Mouse (Mus musculus) heart, adult 2 months (tissue): ENCODE measurements around the gene Ppp1r37.

Source experiments
- CTCF ChIP-seq: fragments of 200-600 bp; IDR thresholded peaks from 2 replicates; pipeline ENCODE4 v1.8.1; 2022; ENCODE audit warnings: antibody characterized with exemption, mild to moderate bottlenecking, moderate library complexity
- POLR2A ChIP-seq: fragments of 200-500 bp; IDR thresholded peaks from 2 replicates; pipeline ENCODE4 v1.6.1; 2011; ENCODE audit warnings: mild to moderate bottlenecking, low read depth, low read length, control low read depth; ENCODE audit not compliant: insufficient read depth

GRCm38 (mm10) chr7:19496214-19496555 lies 66.7 kb downstream of the Ppp1r37 start:
- TF ChIP-seq CTCF (no peak), POLR2A (no peak)
